Mouse (Mus musculus) hindbrain, postnatal 0 days (tissue): ENCODE data around the gene Ap4b1. TPM values are rescaled to one million over a fixed set of nuclear protein-coding genes. Genes with fewer than 3 reads are reported as not detected.
"Not testable (repeated sequence)": the region's sequence is repeated elsewhere in the genome, so short reads cannot be mapped to it uniquely, and the experiment has no call there.

Experiments
- ATAC-seq: fragments of 200-750 bp; cut with Nextera tagmentation; 2 replicates; pipeline ENCODE4 v1.8.0; 2017; ENCODE audit warnings: mild to moderate bottlenecking, moderate TSS enrichment, moderate library complexity
- DNase-seq: peaks from one replicate; pipeline ENCODE4 v3.0.0-alpha.2; 2015; ENCODE audit warnings: low spot score
- H3K27ac ChIP-seq: fragments of 300-500 bp; sonication (generic); 2 replicates; pipeline ENCODE4 v1.5.1; 2014; ENCODE audit warnings: mild to moderate bottlenecking
- H3K27me3 ChIP-seq: fragments of 300-500 bp; sonication (generic); 2 replicates; pipeline ENCODE4 v1.6.1; 2014; ENCODE audit warnings: low read length, mixed read lengths; ENCODE audit not compliant: insufficient read depth
- H3K36me3 ChIP-seq: fragments of 300-500 bp; sonication (generic); 2 replicates; pipeline ENCODE4 v1.6.1; 2014; ENCODE audit warnings: low read length, mixed read lengths; ENCODE audit not compliant: insufficient read depth
- H3K4me1 ChIP-seq: fragments of 300-500 bp; sonication (generic); 2 replicates; pipeline ENCODE4 v1.6.1; 2014; ENCODE audit warnings: antibody characterized with exemption, low read length, mixed read lengths; ENCODE audit not compliant: insufficient read depth
- H3K4me2 ChIP-seq: fragments of 300-500 bp; sonication (generic); 2 replicates; pipeline ENCODE4 v1.6.1; 2014; ENCODE audit warnings: low read depth, mild to moderate bottlenecking, low read length, moderate library complexity, mixed read lengths
- H3K4me3 ChIP-seq: fragments of 300-500 bp; sonication (generic); 2 replicates; pipeline ENCODE4 v1.5.1; 2014; ENCODE audit warnings: low read length
- H3K9ac ChIP-seq: fragments of 300-500 bp; sonication (generic); replicated peaks from 2 replicates; pipeline ENCODE4 v1.6.1; 2014; ENCODE audit warnings: mild to moderate bottlenecking, low read length, moderate library complexity, mixed read lengths
- H3K9me3 ChIP-seq: fragments of 300-500 bp; sonication (generic); 2 replicates; pipeline ENCODE4 v1.6.1; 2016; ENCODE audit warnings: low read length, mixed read lengths
- CTCF ChIP-seq: IDR thresholded peaks from 2 replicates; pipeline ENCODE4 v1.5.1; 2016; ENCODE audit warnings: antibody characterized with exemption, control low read depth, low read depth
- WGBS: fragments of 180-500 bp; shearing (Covaris S2); extraction: QIAGEN DNeasy Blood & Tissue Kit; methylation state at CpG from one replicate; pipeline ENCODE4 v1.1.7; 2014; 5-methylcytosine and 5-hydroxymethylcytosine counted together
- polyA plus RNA-seq: library from polyadenylated mRNA; unstranded; fragments of >200 nt; fragmentation: Nextera tagmentation; extraction: Ambion mirVana; gene quantifications from 2 replicates; pipeline ENCODE4 v1.2.1, GENCODE M21; 2015
- total RNA-seq: library from RNA; depleted of rRNA; stranded (reverse); fragments of >200 nt; gene quantifications from 2 replicates; pipeline ENCODE4 v1.2.3, GENCODE M21; 2014

The Ap4b1 gene
- total and polyA plus RNA-seq, 2 experiments from 2014 or later = 16.4 to 25.8 TPM

DNA sequence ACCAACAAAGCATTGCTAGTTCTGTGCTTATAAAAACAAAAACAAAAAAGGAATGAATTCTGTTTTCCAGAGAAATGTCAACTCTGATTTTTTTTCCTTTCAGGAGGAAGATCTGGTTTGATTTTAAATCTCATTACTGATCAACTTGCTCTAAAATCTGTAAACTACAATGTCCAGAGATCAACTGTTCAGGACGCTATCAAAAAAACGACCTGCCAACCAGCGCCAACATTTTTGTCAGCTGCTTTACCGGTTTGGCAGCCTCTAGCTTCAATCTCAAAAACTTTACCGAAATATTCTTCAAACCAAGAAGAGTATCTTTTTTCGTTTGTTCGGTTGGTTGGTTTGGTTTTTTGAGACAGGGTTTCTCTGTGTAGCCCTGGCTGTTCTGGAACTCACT is 20.2 kb upstream of the Ap4b1 start:
- H3K4me3 ChIP-seq = peak overlapping the region; percentile 96; the same call in 1 of the 2 replicates
- H3K4me1 ChIP-seq = no peaks in the 10 kb centered on the region; the same call in 1 of the 2 replicates
- ATAC-seq = no peak
- DNase-seq = no peak
- no peak overlapping the region for H3K9ac ChIP-seq
- 84% methylated on average over 7 of the region's 7 CpGs for WGBS
- no peaks in the 10 kb centered on the region for H3K36me3 ChIP-seq
- no peak for TF ChIP-seq CTCF
- H3K27me3 ChIP-seq = no peaks in the 10 kb centered on the region
- no peaks in the 10 kb centered on the region for H3K9me3 ChIP-seq
- H3K4me2 ChIP-seq = peak overlapping the region; percentile 68
- no peak overlapping the region for H3K27ac ChIP-seq

DNA sequence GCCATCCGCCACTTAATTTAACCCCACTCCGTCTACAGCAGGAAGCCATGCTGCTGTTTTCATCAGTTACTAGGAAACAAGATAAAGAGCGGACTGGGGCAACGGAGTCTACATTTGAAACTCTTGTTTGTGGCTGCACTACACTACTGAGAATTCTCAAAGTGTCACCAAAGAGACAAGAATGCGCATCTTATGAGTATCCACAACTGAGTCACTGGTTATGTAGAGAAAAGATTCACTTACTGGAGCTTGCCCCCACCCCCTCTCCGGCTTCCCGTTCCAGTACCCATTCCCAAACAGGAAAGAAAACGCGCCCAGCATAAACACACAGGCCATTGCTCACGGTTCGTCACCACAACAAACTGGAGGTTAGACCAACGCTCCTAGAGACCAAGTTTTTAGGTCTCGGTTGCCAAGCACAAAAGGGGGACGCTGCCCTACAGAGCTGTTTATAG is 19.4 kb upstream of the Ap4b1 start:
- DNase-seq (peak; percentile 39), ATAC-seq (no peak)
- peak overlapping the region; percentile 68 for H3K4me2 ChIP-seq
- no peaks in the 10 kb centered on the region for H3K27me3 ChIP-seq
- H3K36me3 ChIP-seq = no peaks in the 10 kb centered on the region
- peak overlapping the region; percentile 94 for H3K27ac ChIP-seq
- H3K9me3 ChIP-seq = no peaks in the 10 kb centered on the region
- peak overlapping the region; percentile 96 for H3K4me3 ChIP-seq
- 2% methylated on average over 14 of the region's 14 CpGs for WGBS
- no peaks in the 10 kb centered on the region; the same call in 1 of the 2 replicates for H3K4me1 ChIP-seq
- no peak for TF ChIP-seq CTCF
- H3K9ac ChIP-seq = peak overlapping the region; percentile 92

DNA sequence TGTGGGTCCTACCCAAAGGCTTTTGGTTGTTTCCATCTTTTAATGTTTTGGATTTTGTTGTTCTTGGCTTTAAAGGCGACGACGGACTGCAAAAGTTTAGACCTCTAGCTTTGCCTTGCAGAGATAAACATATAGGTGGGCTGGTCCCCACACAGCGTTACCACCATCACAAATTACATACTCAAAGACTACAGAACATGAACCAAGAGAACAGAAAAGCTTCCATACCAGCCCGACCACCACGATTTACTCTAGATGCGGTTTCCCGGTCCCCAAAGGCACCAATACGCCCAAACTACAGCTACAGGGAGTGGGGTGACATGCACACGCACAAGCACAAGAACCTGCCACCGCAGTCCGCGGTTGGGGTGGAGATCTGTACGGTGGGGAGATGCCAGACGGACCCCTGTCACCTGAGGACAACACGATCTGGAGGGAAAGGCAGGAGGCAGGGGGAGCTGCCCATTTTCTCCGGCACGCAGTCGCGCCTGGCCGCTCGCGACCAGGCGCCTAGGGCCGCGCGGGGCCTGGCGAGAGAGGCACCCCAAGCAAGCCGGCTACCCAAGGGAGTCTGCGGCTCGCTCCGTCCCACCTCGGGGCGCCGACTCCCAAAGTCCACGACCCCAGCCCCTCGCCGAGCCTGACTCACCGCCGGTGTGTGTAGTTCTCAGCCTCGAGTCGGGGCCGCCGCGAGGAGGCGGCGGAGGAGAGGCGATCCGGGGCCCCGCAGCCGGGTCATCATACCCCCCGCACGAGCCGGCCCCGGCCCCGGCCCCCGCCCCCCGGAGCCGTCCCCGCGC is 18.8 kb upstream of the Ap4b1 start:
- WGBS = 1% methylated on average over 50 of the region's 61 CpGs
- peak overlapping the region; percentile 94 for H3K27ac ChIP-seq
- H3K4me2 ChIP-seq = peak overlapping the region; percentile 68
- H3K4me3 ChIP-seq = peak overlapping the region; percentile 96
- no peaks in the 10 kb centered on the region; the same call in 1 of the 2 replicates for H3K4me1 ChIP-seq
- H3K9ac ChIP-seq = peak overlapping the region; percentile 92
- H3K27me3 ChIP-seq = no peaks in the 10 kb centered on the region
- ATAC-seq (peak; percentile 86), DNase-seq (peak; percentile 32)
- H3K36me3 ChIP-seq = no peaks in the 10 kb centered on the region
- no peaks in the 10 kb centered on the region for H3K9me3 ChIP-seq
- no peak for TF ChIP-seq CTCF

DNA sequence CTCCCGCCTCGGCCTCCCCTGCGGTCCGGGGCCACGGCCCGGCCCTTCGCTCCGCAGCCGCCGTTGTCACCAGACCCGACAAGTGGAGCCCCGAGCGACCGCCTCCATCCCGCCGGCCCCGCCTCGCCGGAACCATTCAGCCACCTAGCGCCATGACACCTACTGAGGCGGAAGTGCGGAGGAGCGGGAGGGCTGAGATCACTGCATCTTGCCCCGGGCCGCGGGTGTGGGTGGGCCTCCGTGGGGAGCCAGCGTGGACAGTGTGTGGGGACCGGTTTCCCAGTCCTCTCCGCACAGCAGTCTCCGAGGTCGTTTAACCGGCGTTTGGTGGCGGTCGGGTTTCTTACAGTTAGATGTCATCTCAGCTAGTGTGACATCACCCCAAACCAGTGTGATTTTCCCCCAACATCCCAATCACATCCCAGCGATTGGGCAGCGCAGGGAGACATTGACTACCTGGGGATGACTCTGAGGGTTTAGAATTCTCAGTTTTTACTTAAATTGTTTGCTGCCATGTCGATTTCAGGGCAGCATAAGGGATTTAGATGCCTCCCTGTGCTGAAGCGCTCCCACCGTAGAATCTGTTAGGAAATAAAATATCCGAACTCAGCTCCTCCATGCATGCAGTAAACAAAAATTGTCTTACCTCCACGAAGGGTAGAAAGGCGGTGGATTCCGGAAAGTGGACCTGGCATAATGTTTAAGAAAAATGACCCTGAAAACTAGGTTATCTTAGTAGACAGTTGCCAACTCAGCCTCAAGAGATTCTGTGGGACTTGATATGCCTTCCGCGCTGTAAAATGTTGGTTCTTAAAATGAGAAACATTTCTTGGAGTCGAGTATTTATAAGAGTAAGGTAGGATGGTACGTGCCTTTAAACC is 17.9 kb upstream of the Ap4b1 start, which contains the start of gene Hipk1:
TSS of gene Hipk1 (minus strand) at position 334 of the 881 bp plus-strand sequence.
- Histone ChIP-seq H3K4me3 (peak within 1 kb of the TSS; percentile 96), H3K27me3 (no peaks in the 10 kb centered on the region), H3K27ac (peak within 1 kb of the TSS; percentile 94), H3K9me3 (no peaks in the 10 kb centered on the region), H3K4me1 (no peaks in the 10 kb centered on the region; the same call in 1 of the 2 replicates), H3K36me3 (no peaks in the 10 kb centered on the region), H3K4me2 (peak within 1 kb of the TSS; percentile 68), H3K9ac (peak within 1 kb of the TSS; percentile 92)
- WGBS = 10% methylated on average over 49 of the region's 49 CpGs
- ATAC-seq (peak; percentile 98), DNase-seq (peak; percentile 96)
- TF ChIP-seq CTCF = no peak; the same call in 1 of the 2 replicates

DNA sequence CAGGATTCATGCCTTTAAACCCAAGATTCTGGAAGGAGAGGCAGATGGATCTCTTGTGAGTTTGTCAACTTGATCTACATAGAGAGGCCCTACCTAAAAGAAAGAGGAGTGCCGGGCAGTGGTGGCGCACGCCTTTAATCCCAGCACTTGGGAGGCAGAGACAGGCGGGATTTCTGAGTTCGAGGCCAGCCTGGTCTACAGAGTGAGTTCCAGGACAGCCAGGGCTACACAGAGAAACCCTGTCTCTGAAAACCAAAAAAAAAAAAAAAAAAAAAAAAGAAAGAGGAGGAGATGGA is 17.3 kb upstream of the Ap4b1 start:
- WGBS = 79% methylated on average over 5 of the region's 5 CpGs
- ATAC-seq, H3K9me3 ChIP-seq, H3K4me1 ChIP-seq, H3K27me3 ChIP-seq, H3K36me3 ChIP-seq, DNase-seq, H3K9ac ChIP-seq: not testable (repeated sequence)
- H3K27ac ChIP-seq = peak overlapping the region; percentile 94; the same call in 1 of the 2 replicates
- H3K4me2 ChIP-seq = peak overlapping the region; percentile 68
- peak overlapping the region; percentile 96; the same call in 1 of the 2 replicates for H3K4me3 ChIP-seq

DNA sequence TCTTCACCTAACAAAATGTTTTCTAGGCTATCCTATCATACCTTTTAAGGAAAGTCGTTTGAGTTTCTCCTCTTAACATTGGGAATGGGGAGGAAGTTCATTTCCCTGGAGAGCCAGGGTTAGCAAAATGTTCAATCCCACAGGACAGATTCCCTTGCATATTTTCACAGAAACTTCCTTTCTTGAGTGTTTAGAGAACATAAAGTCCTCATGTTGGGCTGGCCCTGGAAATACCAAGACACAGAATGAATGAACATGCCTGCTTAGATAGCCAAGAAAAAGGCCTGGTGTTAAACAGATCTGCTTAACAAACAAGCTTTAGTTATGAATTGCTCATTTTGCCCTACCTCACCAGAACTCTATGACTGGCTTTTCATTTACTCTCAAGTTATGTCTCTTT is 16.8 kb upstream of the Ap4b1 start:
- Histone ChIP-seq H3K9ac (no peak overlapping the region), H3K27me3 (no peaks in the 10 kb centered on the region), H3K27ac (no peak overlapping the region), H3K36me3 (no peaks in the 10 kb centered on the region), H3K4me2 (no peak overlapping the region), H3K4me1 (no peaks in the 10 kb centered on the region; the same call in 1 of the 2 replicates), H3K4me3 (no peak overlapping the region), H3K9me3 (no peaks in the 10 kb centered on the region)
- no peak for DNase-seq
- no peak for TF ChIP-seq CTCF
- 70% methylated on average over 1 of the region's 1 CpGs for WGBS
- ATAC-seq = no peak
